Mouse (Mus musculus): ENCODE measurements around the gene Supt20. TPM values are rescaled to one million over a fixed set of nuclear protein-coding genes. Genes with fewer than 3 reads are reported as not detected.
A peak's percentile ranks its signal among the peaks of the same experiment; 100 is the strongest.
"Not testable (repeated sequence)": the region's sequence is repeated elsewhere in the genome, so short reads cannot be mapped to it uniquely, and the experiment has no call there.

Gene Supt20
- polyA plus RNA-seq, 1 experiment from 2014 or later: 91.3 TPM

DNA sequence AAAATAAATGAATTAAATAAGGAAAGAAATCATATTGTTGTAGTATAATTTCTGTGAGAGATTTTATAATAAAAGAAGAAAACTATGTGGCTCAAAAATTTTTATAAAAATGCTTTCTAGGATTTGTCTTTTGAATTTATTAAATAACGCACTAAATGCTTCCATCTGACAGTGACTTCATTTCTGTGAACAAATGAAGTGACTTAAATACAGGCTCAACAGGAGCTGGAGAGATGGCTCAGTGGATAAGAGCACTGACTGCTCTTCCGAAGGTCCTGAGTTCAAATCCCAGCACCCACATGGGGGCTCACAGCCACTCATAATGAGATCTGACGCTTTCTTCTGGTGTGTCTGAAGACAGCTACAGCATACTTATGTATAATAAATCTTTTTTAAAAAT lies 7.4 kb upstream of the Supt20 start:
- H3K27ac ChIP-seq (replicated peaks; ENCODE audit: low read depth, low read length): no peak overlapping the region
- DNase-seq (ENCODE audit: low spot score): no peak
- ATAC-seq (ENCODE audit: low read depth): no peak
- H3K36me3 ChIP-seq (ENCODE audit: control insufficient read depth, insufficient read depth, low read length): no peaks in the 10 kb centered on the region
- H3K9ac ChIP-seq (ENCODE audit: low read depth, low read length): no peak overlapping the region
- 87% methylated on average over 3 of the region's 3 CpGs for WGBS
- no peaks in the 10 kb centered on the region for H3K9me3 ChIP-seq (ENCODE audit: control insufficient read depth, low read length)
- H3K4me3 ChIP-seq (ENCODE audit: low read depth, low read length): no peak overlapping the region
- H3K4me2 ChIP-seq (ENCODE audit: low read depth, low read length): no peak overlapping the region
- no peaks in the 10 kb centered on the region for H3K27me3 ChIP-seq (replicated peaks; ENCODE audit: control insufficient read depth, insufficient read depth, low read length)
- 0 out of 2 replicates have a peak, but pooled peaks cover 3% of the 10 kb centered on the region for H3K4me1 ChIP-seq (ENCODE audit: control insufficient read depth, insufficient read depth, low read length)

GRCm38 (mm10) chr3:54687245-54687644 lies 5.4 kb upstream of the Supt20 start:
- Histone ChIP-seq H3K4me1 (ENCODE audit: control insufficient read depth, insufficient read depth, low read length) (no peaks in the 10 kb centered on the region), H3K4me3 (ENCODE audit: low read depth, low read length) (no peak overlapping the region), H3K27me3 (replicated peaks; ENCODE audit: control insufficient read depth, insufficient read depth, low read length) (no peaks in the 10 kb centered on the region), H3K36me3 (ENCODE audit: control insufficient read depth, insufficient read depth, low read length) (no peaks in the 10 kb centered on the region), H3K27ac (replicated peaks; ENCODE audit: low read depth, low read length) (no peak overlapping the region), H3K4me2 (ENCODE audit: low read depth, low read length) (no peak overlapping the region), H3K9ac (ENCODE audit: low read depth, low read length) (no peak overlapping the region), H3K9me3 (ENCODE audit: control insufficient read depth, low read length) (no peaks in the 10 kb centered on the region)
- ATAC-seq (ENCODE audit: low read depth): no peak
- DNase-seq (ENCODE audit: low spot score): no peak
- WGBS: 70% methylated on average over 2 of the region's 2 CpGs

- peak; percentile 70 for DNase-seq (ENCODE audit: low spot score)
- no peak for ATAC-seq (ENCODE audit: low read depth)
- Histone ChIP-seq H3K4me3 (ENCODE audit: low read depth, low read length) (no peak overlapping the region), H3K27ac (replicated peaks; ENCODE audit: low read depth, low read length) (no peak overlapping the region), H3K9me3 (ENCODE audit: control insufficient read depth, low read length) (no peaks in the 10 kb centered on the region), H3K4me2 (ENCODE audit: low read depth, low read length) (no peak overlapping the region), H3K27me3 (replicated peaks; ENCODE audit: control insufficient read depth, insufficient read depth, low read length) (no peaks in the 10 kb centered on the region), H3K4me1 (ENCODE audit: control insufficient read depth, insufficient read depth, low read length) (no peaks in the 10 kb centered on the region), H3K36me3 (ENCODE audit: control insufficient read depth, insufficient read depth, low read length) (no peaks in the 10 kb centered on the region), H3K9ac (ENCODE audit: low read depth, low read length) (no peak overlapping the region)
- WGBS: 38% methylated on average over 2 of the region's 2 CpGs
These were observed 3.5 kb upstream of the Supt20 start for GRCm38 (mm10) chr3:54689091-54689490.

GRCm38 (mm10) chr3:54693056-54693415 lies 429 bp downstream of the Supt20 start:
- Histone ChIP-seq H3K27me3 (replicated peaks; ENCODE audit: control insufficient read depth, insufficient read depth, low read length) (no peaks in the 10 kb centered on the region), H3K9me3 (ENCODE audit: control insufficient read depth, low read length) (no peaks in the 10 kb centered on the region), H3K4me1 (ENCODE audit: control insufficient read depth, insufficient read depth, low read length) (peaks cover 4% of the 10 kb centered on the region; the same call in 1 of the 2 replicates), H3K4me2 (ENCODE audit: low read depth, low read length) (peak overlapping the region; percentile 53), H3K27ac (replicated peaks; ENCODE audit: low read depth, low read length) (peak overlapping the region; percentile 78), H3K36me3 (ENCODE audit: control insufficient read depth, insufficient read depth, low read length) (peaks cover 22% of the 10 kb centered on the region), H3K4me3 (ENCODE audit: low read depth, low read length) (peak overlapping the region; percentile 65), H3K9ac (ENCODE audit: low read depth, low read length) (peak overlapping the region; percentile 71)
- 1% methylated on average over 8 of the region's 8 CpGs for WGBS
- DNase-seq (ENCODE audit: low spot score): no peak
- ATAC-seq (ENCODE audit: low read depth): no peak

- H3K27ac ChIP-seq (replicated peaks; ENCODE audit: low read depth, low read length): no peak overlapping the region
- 81% methylated on average over 5 of the region's 5 CpGs for WGBS
- no peak overlapping the region for H3K4me3 ChIP-seq (ENCODE audit: low read depth, low read length)
- ATAC-seq (ENCODE audit: low read depth) (no peak), DNase-seq (ENCODE audit: low spot score) (no peak)
- no peaks in the 10 kb centered on the region for H3K27me3 ChIP-seq (replicated peaks; ENCODE audit: control insufficient read depth, insufficient read depth, low read length)
- H3K9ac ChIP-seq (ENCODE audit: low read depth, low read length): no peak overlapping the region
- no peaks in the 10 kb centered on the region for H3K4me1 ChIP-seq (ENCODE audit: control insufficient read depth, insufficient read depth, low read length)
- no peaks in the 10 kb centered on the region for H3K9me3 ChIP-seq (ENCODE audit: control insufficient read depth, low read length)
- H3K4me2 ChIP-seq (ENCODE audit: low read depth, low read length): no peak overlapping the region
- H3K36me3 ChIP-seq (ENCODE audit: control insufficient read depth, insufficient read depth, low read length): peaks cover 81% of the 10 kb centered on the region
These were observed 7.2 kb downstream of the Supt20 start for GRCm38 (mm10) chr3:54699759-54700301.

DNA sequence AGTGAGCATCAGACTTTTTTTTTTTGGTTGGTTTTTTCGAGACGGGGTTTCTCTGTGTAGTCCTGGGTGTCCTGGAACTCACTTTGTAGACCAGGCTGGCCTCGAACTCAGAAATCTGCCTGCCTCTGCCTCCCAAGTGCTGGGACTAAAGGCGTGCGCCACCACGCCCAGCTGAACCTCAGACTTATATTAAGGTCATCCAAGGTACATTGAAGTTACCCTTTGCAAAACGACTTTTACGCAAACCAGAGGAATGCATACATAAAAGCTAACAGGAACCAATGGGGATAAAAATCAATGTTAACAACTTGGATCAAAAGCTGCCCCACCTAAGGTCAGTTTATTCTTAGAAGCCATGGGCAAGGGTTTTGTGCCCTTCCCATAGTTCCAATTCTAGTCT lies 11.5 kb downstream of the Supt20 start:
- H3K27me3 ChIP-seq (replicated peaks; ENCODE audit: control insufficient read depth, insufficient read depth, low read length); H3K27ac ChIP-seq (replicated peaks; ENCODE audit: low read depth, low read length); DNase-seq (ENCODE audit: low spot score): not testable (repeated sequence)

GRCm38 (mm10) chr3:54708972-54709371 lies 16.4 kb downstream of the Supt20 start:
- Histone ChIP-seq H3K9me3 (ENCODE audit: control insufficient read depth, low read length) (no peaks in the 10 kb centered on the region), H3K36me3 (ENCODE audit: control insufficient read depth, insufficient read depth, low read length) (peaks cover 87% of the 10 kb centered on the region), H3K27ac (replicated peaks; ENCODE audit: low read depth, low read length) (no peak overlapping the region), H3K4me1 (ENCODE audit: control insufficient read depth, insufficient read depth, low read length) (no peaks in the 10 kb centered on the region), H3K27me3 (replicated peaks; ENCODE audit: control insufficient read depth, insufficient read depth, low read length) (no peaks in the 10 kb centered on the region), H3K4me2 (ENCODE audit: low read depth, low read length) (no peak overlapping the region), H3K9ac (ENCODE audit: low read depth, low read length) (no peak overlapping the region), H3K4me3 (ENCODE audit: low read depth, low read length) (no peak overlapping the region)
- no peak for DNase-seq (ENCODE audit: low spot score)
- ATAC-seq (ENCODE audit: low read depth): no peak
- WGBS: 88% methylated on average over 9 of the region's 9 CpGs

More for the DNA sequence above, 11.5 kb downstream of the Supt20 start:
- not testable (repeated sequence) for ATAC-seq (ENCODE audit: low read depth); H3K9ac ChIP-seq (ENCODE audit: low read depth, low read length); H3K4me1 ChIP-seq (ENCODE audit: control insufficient read depth, insufficient read depth, low read length); H3K9me3 ChIP-seq (ENCODE audit: control insufficient read depth, low read length); H3K4me2 ChIP-seq (ENCODE audit: low read depth, low read length); H3K4me3 ChIP-seq (ENCODE audit: low read depth, low read length)
- H3K36me3 ChIP-seq (ENCODE audit: control insufficient read depth, insufficient read depth, low read length): peaks cover 90% of the 10 kb centered on the region
- 94% methylated on average over 8 of the region's 8 CpGs for WGBS

DNA sequence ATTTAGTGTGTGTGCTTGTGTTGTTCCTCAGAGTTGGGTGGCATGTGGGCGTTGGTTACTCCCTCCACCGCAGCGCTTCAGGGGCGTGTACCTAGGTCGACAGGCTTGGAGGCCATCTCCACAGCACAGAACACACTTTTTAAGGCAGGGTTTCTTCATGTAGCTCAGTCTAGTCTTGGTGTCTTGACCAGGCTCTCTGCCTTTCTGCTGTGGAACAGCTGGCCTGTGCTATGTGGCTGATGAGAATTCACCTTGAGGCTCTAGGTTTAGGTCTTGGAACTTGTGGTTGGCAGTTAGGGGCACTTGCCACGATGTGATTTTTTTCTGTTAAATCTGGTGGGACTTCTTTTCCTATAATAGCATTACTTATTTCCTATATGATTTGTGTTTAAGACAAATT lies 21.6 kb downstream of the Supt20 start, which contains the start of gene Gm21958:
Gene Gm21958, minus strand, starts transcription at position 101 of the 400 bp plus-strand sequence.
- H3K9ac ChIP-seq (ENCODE audit: low read depth, low read length): no peak within 1 kb of the TSS
- H3K9me3 ChIP-seq (ENCODE audit: control insufficient read depth, low read length): no peaks in the 10 kb centered on the region
- WGBS: 88% methylated on average over 6 of the region's 6 CpGs
- ATAC-seq (ENCODE audit: low read depth) (no peak), DNase-seq (ENCODE audit: low spot score) (no peak)
- H3K27ac ChIP-seq (replicated peaks; ENCODE audit: low read depth, low read length): no peak within 1 kb of the TSS
- H3K27me3 ChIP-seq (replicated peaks; ENCODE audit: control insufficient read depth, insufficient read depth, low read length): no peaks in the 10 kb centered on the region
- H3K4me2 ChIP-seq (ENCODE audit: low read depth, low read length): no peak within 1 kb of the TSS
- no peaks in the 10 kb centered on the region for H3K4me1 ChIP-seq (ENCODE audit: control insufficient read depth, insufficient read depth, low read length)
- H3K4me3 ChIP-seq (ENCODE audit: low read depth, low read length): no peak within 1 kb of the TSS
- peaks cover 87% of the 10 kb centered on the region for H3K36me3 ChIP-seq (ENCODE audit: control insufficient read depth, insufficient read depth, low read length)

DNA sequence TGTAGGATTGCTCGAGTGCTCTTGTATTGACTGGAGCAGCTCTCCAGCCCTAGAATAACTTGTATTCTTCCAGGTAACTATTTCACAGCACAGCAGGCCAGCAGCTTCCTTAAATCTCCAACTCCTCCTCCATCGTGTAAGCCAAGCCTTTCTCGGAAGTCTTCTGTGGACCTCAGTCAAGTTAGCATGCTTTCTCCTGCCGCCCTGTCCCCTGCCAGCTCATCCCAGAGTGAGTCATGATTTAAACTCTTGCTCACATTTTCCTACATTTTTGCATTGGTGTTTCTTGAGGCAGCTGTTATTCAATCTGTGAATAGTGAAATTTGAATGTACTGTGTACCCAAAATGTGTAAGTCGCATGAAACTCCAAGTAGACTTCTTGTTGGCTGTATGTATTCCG lies 22.9 kb downstream of the Supt20 start:
- Histone ChIP-seq H3K27ac (replicated peaks; ENCODE audit: low read depth, low read length) (no peak overlapping the region), H3K4me1 (ENCODE audit: control insufficient read depth, insufficient read depth, low read length) (no peaks in the 10 kb centered on the region), H3K9ac (ENCODE audit: low read depth, low read length) (no peak overlapping the region), H3K27me3 (replicated peaks; ENCODE audit: control insufficient read depth, insufficient read depth, low read length) (no peaks in the 10 kb centered on the region), H3K9me3 (ENCODE audit: control insufficient read depth, low read length) (no peaks in the 10 kb centered on the region), H3K36me3 (ENCODE audit: control insufficient read depth, insufficient read depth, low read length) (peaks cover 79% of the 10 kb centered on the region), H3K4me2 (ENCODE audit: low read depth, low read length) (no peak overlapping the region), H3K4me3 (ENCODE audit: low read depth, low read length) (no peak overlapping the region)
- ATAC-seq (ENCODE audit: low read depth): no peak
- no peak for DNase-seq (ENCODE audit: low spot score)
- WGBS: 95% methylated on average over 6 of the region's 6 CpGs

Measured in embryonic facial prominence, embryonic 14.5 days (tissue).